Mouse (Mus musculus) embryonic facial prominence, embryonic 12.5 days (tissue): ENCODE measurements around the gene Mon2. TPM values are rescaled to one million over a fixed set of nuclear protein-coding genes. Genes with fewer than 3 reads are reported as not detected.
A peak's percentile ranks its signal among the peaks of the same experiment; 100 is the strongest.

Source experiments
- ATAC-seq: fragments of 200-750 bp; cut with Nextera tagmentation; 2 replicates; pipeline ENCODE4 v1.8.0; 2017; ENCODE audit not compliant: insufficient number of reproducible peaks, insufficient read depth, low FRiP score, low TSS enrichment
- H3K27ac ChIP-seq: fragments of 300-500 bp; sonication (generic); 2 replicates; pipeline ENCODE4 v1.5.1; 2016; ENCODE audit warnings: mild to moderate bottlenecking
- H3K27me3 ChIP-seq: fragments of 300-500 bp; sonication (generic); 2 replicates; pipeline ENCODE4 v1.6.1; 2016; ENCODE audit warnings: mild to moderate bottlenecking, moderate library complexity
- H3K36me3 ChIP-seq: fragments of 300-500 bp; sonication (generic); 2 replicates; pipeline ENCODE4 v1.6.1; 2016; ENCODE audit warnings: mild to moderate bottlenecking
- H3K4me1 ChIP-seq: fragments of 300-500 bp; sonication (generic); 2 replicates; pipeline ENCODE4 v1.6.1; 2016
- H3K4me2 ChIP-seq: fragments of 300-500 bp; sonication (generic); replicated peaks from 2 replicates; pipeline ENCODE4 v1.6.1; 2016; ENCODE audit warnings: mild to moderate bottlenecking, moderate library complexity
- H3K4me3 ChIP-seq: fragments of 300-500 bp; sonication (generic); 2 replicates; pipeline ENCODE4 v1.5.1; 2016; ENCODE audit warnings: mild to moderate bottlenecking
- H3K9ac ChIP-seq: fragments of 300-500 bp; sonication (generic); 2 replicates; pipeline ENCODE4 v1.6.1; 2016; ENCODE audit warnings: mild to moderate bottlenecking, moderate library complexity
- H3K9me3 ChIP-seq: fragments of 300-500 bp; sonication (generic); 2 replicates; pipeline ENCODE4 v1.6.1; 2016; ENCODE audit warnings: mild to moderate bottlenecking, moderate library complexity
- WGBS: fragments of 180-500 bp; shearing (Covaris S2); methylation state at CpG from one replicate; pipeline ENCODE4 v1.1.7; 2016; 5-methylcytosine and 5-hydroxymethylcytosine counted together
- polyA plus RNA-seq: library from polyadenylated mRNA; unstranded; fragments of >200 nt; fragmentation: Nextera tagmentation; extraction: Ambion mirVana; gene quantifications from 2 replicates; pipeline ENCODE4 v1.2.1, GENCODE M21; 2016

Mon2 gene
- polyA plus RNA-seq, 1 experiment from 2014 or later = 47.4 TPM

DNA sequence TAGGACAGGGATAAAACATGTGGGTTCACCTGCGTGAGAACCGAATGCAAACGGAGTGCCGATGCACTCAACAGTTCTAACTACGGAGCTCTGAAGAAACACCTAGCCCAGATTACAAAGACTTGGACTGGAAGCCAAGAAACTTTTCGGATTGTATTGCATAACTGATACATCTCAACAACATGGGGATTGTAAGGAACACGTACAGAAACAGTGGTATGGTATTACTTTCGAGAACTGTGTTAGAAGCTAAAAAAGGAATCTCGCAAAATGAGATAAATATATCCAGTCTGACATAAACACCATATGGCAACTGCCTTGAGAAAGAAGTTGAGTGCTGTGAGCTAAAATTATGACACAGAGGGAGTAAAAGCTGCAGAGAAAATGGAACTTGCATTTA is 86.4 kb downstream of the Mon2 start:
- Histone ChIP-seq H3K4me2 (no peak overlapping the region), H3K9me3 (no peaks in the 10 kb centered on the region), H3K9ac (no peak overlapping the region), H3K27me3 (no peaks in the 10 kb centered on the region), H3K27ac (no peak overlapping the region), H3K4me3 (no peak overlapping the region), H3K4me1 (peaks cover 12% of the 10 kb centered on the region; the same call in 1 of the 2 replicates), H3K36me3 (peaks cover 26% of the 10 kb centered on the region; the same call in 1 of the 2 replicates)
- no peak for ATAC-seq
- WGBS = 92% methylated on average over 9 of the region's 9 CpGs

- Histone ChIP-seq H3K27me3 (no peaks in the 10 kb centered on the region), H3K4me3 (no peak overlapping the region), H3K36me3 (peaks cover 15% of the 10 kb centered on the region; the same call in 1 of the 2 replicates), H3K4me1 (peaks cover 12% of the 10 kb centered on the region; the same call in 1 of the 2 replicates), H3K27ac (no peak overlapping the region), H3K9ac (no peak overlapping the region), H3K4me2 (no peak overlapping the region), H3K9me3 (no peaks in the 10 kb centered on the region)
- 82% methylated on average over 7 of the region's 7 CpGs for WGBS
- ATAC-seq = no peak
Measured at GRCm38 (mm10) chr10:122988372-122988771, 87.9 kb downstream of the Mon2 start.

- Histone ChIP-seq H3K9ac (no peak overlapping the region), H3K4me1 (peaks cover 18% of the 10 kb centered on the region; the same call in 1 of the 2 replicates), H3K9me3 (no peaks in the 10 kb centered on the region), H3K4me2 (no peak overlapping the region), H3K27ac (peak overlapping the region; percentile 55), H3K27me3 (no peaks in the 10 kb centered on the region), H3K4me3 (no peak overlapping the region), H3K36me3 (peaks cover 14% of the 10 kb centered on the region; the same call in 1 of the 2 replicates)
- no peak for ATAC-seq
- WGBS = 24% methylated on average over 9 of the region's 9 CpGs
Measured at GRCm38 (mm10) chr10:122987671-122988128, 88.6 kb downstream of the Mon2 start.

DNA sequence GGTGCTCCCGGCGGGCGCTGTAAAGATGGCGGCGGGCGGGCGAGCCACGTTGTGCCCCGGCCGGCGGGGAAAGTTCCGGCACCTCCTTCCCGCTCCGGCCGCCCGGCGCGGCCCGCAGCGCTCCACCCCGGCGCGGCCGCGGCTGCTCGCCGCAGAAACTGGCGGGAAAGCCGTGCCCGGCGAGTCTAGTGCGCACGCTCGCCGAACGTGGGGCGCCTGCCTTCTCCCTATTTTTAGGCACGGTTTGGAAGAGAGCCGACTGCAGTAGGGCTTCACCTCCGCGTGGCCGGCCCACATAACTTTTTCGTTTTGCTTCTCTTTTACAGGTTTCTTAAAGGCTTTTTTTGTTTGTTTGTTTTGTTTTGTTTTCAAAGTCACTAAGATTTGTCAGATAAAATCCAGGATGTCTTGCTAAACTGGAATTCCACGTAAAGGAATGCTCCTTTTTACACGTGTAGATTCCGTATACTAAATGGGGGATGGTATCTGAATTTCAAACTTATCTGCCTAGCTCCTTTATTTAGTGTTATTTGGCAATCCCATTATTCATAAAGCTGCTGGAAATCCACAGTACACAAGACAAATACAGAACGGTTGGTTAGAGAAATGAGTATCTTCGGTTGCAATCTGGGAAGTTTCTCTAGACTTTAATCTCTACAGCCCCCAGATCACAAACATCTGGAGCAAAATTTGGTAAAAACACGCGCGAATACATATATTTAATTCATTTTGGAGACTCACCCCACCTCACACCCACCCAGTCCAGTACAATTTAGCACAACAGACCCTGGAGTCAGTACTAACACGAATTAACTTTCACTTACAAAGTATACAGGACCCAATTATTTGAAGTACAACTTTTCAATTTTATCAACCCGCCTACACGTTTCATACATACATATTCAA is 89.7 kb downstream of the Mon2 start:
- Histone ChIP-seq H3K9me3 (no peaks in the 10 kb centered on the region), H3K9ac (peak overlapping the region; percentile 100), H3K27ac (peak overlapping the region; percentile 100), H3K36me3 (peaks cover 16% of the 10 kb centered on the region), H3K4me2 (peak overlapping the region; percentile 48), H3K27me3 (no peaks in the 10 kb centered on the region), H3K4me1 (peaks cover 18% of the 10 kb centered on the region; the same call in 1 of the 2 replicates), H3K4me3 (peak overlapping the region; percentile 91)
- 9% methylated on average over 52 of the region's 54 CpGs for WGBS
- ATAC-seq = peak; percentile 72

- H3K4me2 ChIP-seq = peak overlapping the region; percentile 48
- H3K4me1 ChIP-seq = peaks cover 18% of the 10 kb centered on the region; the same call in 1 of the 2 replicates
- peak overlapping the region; percentile 91 for H3K4me3 ChIP-seq
- H3K36me3 ChIP-seq = peaks cover 16% of the 10 kb centered on the region
- WGBS = under 1% methylated on average over 61 of the region's 115 CpGs
- H3K9me3 ChIP-seq = no peaks in the 10 kb centered on the region
- H3K9ac ChIP-seq = peak overlapping the region; percentile 100
- ATAC-seq = peak; percentile 91
- no peaks in the 10 kb centered on the region for H3K27me3 ChIP-seq
- peak overlapping the region; percentile 100 for H3K27ac ChIP-seq
Measured at GRCm38 (mm10) chr10:122985515-122986319, 90.6 kb downstream of the Mon2 start.

DNA sequence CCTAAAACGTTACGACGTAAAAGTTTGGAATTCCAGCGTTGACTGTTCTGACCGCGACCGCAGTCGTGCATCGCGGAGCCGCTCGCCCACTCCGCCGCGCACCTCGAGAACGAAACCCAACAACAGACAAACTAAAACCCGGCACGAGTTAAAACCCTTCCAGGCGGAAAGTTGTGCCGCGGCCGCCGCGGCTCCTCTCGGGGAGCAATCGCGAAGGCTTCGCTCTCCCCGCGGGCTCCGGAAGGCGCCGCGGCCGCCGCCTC is 91.1 kb downstream of the Mon2 start:
- Histone ChIP-seq H3K9me3 (no peaks in the 10 kb centered on the region), H3K36me3 (peaks cover 18% of the 10 kb centered on the region), H3K4me1 (peaks cover 18% of the 10 kb centered on the region; the same call in 1 of the 2 replicates), H3K27me3 (no peaks in the 10 kb centered on the region), H3K4me2 (no peak overlapping the region), H3K4me3 (peak overlapping the region; percentile 91), H3K27ac (peak overlapping the region; percentile 100), H3K9ac (peak overlapping the region; percentile 100)
- ATAC-seq = no peak
- WGBS = under 1% methylated on average over 37 of the region's 37 CpGs

DNA sequence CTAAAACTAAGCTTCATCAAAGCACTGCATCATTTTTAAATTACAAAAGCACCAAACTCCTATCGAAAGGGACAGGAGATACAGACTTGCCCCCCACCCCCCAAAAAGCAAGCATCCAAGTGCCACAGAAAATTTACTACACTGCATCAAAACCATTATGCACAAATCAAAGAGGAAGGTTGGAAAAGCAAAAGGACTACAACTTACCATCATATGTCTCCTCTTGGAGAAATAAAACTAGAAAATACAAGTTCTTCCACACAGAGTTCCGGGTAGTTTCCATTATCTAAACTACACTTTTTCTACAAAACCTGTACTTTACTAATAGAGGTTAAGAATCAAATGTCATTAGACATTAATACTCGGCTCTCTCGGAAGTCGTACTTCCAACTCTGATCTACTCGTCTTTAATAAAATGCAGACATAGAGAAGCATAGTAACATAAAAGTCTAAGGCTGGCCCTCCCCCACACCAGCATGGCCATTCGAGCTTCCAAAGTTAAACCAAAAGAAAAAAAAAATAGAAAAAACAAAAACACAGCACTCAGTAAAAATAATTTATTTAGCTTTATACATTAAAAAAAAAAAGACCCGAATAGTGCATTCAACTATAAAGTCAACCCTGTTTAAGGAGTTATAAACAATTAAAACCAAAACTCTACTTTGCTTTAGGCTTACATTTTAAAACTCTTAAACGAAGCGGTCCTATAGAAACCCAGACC is 91.6 kb downstream of the Mon2 start:
- peaks cover 22% of the 10 kb centered on the region for H3K36me3 ChIP-seq
- no peaks in the 10 kb centered on the region for H3K9me3 ChIP-seq
- H3K27me3 ChIP-seq = no peaks in the 10 kb centered on the region
- H3K4me3 ChIP-seq = peak overlapping the region; percentile 91
- no peak for ATAC-seq
- peaks cover 18% of the 10 kb centered on the region; the same call in 1 of the 2 replicates for H3K4me1 ChIP-seq
- peak overlapping the region; percentile 100 for H3K9ac ChIP-seq
- 2% methylated on average over 10 of the region's 10 CpGs for WGBS
- peak overlapping the region; percentile 100 for H3K27ac ChIP-seq
- peak overlapping the region; percentile 62 for H3K4me2 ChIP-seq

- no peaks in the 10 kb centered on the region for H3K27me3 ChIP-seq
- WGBS = 23% methylated on average over 10 of the region's 10 CpGs
- no peak for ATAC-seq
- H3K4me1 ChIP-seq = peaks cover 18% of the 10 kb centered on the region; the same call in 1 of the 2 replicates
- peaks cover 27% of the 10 kb centered on the region for H3K36me3 ChIP-seq
- H3K9me3 ChIP-seq = no peaks in the 10 kb centered on the region
- H3K27ac ChIP-seq = peak overlapping the region; percentile 100
- peak overlapping the region; percentile 62 for H3K4me2 ChIP-seq
- H3K9ac ChIP-seq = peak overlapping the region; percentile 100
- peak overlapping the region; percentile 91 for H3K4me3 ChIP-seq
Measured at GRCm38 (mm10) chr10:122983579-122984530, 92.5 kb downstream of the Mon2 start.

GRCm38 (mm10) chr10:122982909-122983578 is 93.3 kb downstream of the Mon2 start:
- H3K9ac ChIP-seq = peak overlapping the region; percentile 100
- WGBS = 75% methylated on average over 11 of the region's 11 CpGs

DNA sequence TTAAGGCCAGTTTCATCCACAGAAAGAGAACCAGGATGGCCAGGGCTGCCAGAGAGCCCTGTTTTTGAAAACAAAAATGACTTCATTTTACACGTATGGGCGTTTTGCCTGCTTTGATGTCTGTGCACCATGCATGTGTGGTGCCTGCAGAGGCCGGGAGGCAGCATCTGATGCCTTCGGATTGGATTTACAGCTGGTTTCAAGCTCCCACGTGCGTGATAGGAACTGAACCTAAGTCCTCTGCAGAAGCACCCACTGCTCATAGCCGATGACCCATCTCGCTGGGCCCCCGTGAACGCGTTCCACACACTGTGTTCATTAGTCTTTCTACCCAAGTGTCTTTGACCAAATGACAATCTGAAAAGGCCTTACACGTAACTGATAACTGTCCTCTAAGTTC is 96.2 kb downstream of the Mon2 start:
- Histone ChIP-seq H3K27ac (0 out of 2 replicates have a peak overlapping the region, but pooled peaks have one; percentile 11), H3K27me3 (no peaks in the 10 kb centered on the region), H3K4me2 (no peak overlapping the region), H3K9me3 (no peaks in the 10 kb centered on the region), H3K9ac (no peak overlapping the region), H3K4me3 (no peak overlapping the region), H3K36me3 (peaks cover 27% of the 10 kb centered on the region), H3K4me1 (peaks cover 6% of the 10 kb centered on the region; the same call in 1 of the 2 replicates)
- WGBS = 96% methylated on average over 12 of the region's 12 CpGs
- ATAC-seq = no peak

More at GRCm38 (mm10) chr10:122982909-122983578, 93.3 kb downstream of the Mon2 start:
- no peaks in the 10 kb centered on the region for H3K27me3 ChIP-seq
- H3K4me3 ChIP-seq = peak overlapping the region; percentile 91
- ATAC-seq = no peak
- H3K9me3 ChIP-seq = no peaks in the 10 kb centered on the region
- H3K27ac ChIP-seq = peak overlapping the region; percentile 100
- peaks cover 18% of the 10 kb centered on the region; the same call in 1 of the 2 replicates for H3K4me1 ChIP-seq
- H3K4me2 ChIP-seq = peak overlapping the region; percentile 62
- H3K36me3 ChIP-seq = peaks cover 27% of the 10 kb centered on the region
